Mouse (Mus musculus): Measurements from ENCODE around the gene Ccr7. TPM values are rescaled to one million over a fixed set of nuclear protein-coding genes. Genes with fewer than 3 reads are reported as not detected.
A peak's percentile ranks its signal among the peaks of the same experiment; 100 is the strongest.

The Ccr7 gene
- 0.76 and 2.0 TPM in 2 replicates for polyA plus RNA-seq (2012; rRNA removed)

DNA sequence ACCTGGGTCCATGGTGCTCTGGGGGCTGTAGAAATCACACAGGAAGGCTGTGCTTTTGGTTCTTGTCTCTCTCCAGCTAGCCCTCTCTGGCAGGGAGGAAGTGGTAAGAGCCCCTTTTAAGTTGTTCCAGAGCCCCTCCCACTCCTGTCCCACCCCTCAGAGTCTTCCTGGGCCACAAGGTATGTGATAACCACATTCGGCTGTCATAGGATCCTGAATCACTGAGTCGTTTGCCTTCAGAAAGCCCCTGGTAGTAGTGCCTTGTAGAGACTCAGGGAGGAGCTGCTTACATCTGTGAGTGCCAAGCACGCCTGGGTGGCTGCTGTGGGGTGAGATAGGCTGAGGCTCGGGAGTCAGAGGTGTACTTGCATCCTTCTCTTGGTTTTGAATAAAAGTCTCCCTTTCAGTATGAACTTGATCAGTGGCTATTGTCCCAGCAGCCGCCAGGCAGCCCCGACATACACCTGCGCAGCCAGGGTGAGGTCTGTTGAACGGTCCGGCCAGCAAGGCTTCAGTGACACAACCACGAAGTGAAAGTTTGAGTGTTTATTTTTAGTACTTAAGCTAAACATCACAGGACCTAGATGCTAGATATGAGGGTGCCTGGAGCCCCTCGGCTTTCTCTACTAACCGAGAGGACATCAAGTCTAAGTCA, at the start of gene Ccr7:
Gene Ccr7, minus strand, starts transcription at position 91 of the 655 bp plus-strand sequence.
- Histone ChIP-seq H3K27ac (ENCODE audit: control insufficient read depth, insufficient read depth, low read depth, low read length) (no peak within 1 kb of the TSS), H3K27me3 (ENCODE audit: control insufficient read depth, insufficient read depth, low read length) (no peaks in the 10 kb centered on the region), H3K36me3 (ENCODE audit: control insufficient read depth, insufficient read depth, low read length) (no peaks in the 10 kb centered on the region), H3K4me1 (ENCODE audit: control insufficient read depth, insufficient read depth, low read length) (no peaks in the 10 kb centered on the region; the same call in 1 of the 2 replicates), H3K4me3 (ENCODE audit: control insufficient read depth, low read depth, low read length) (no peak within 1 kb of the TSS)
- TF ChIP-seq POLR2A (IDR thresholded peaks at IDR 0.05; ENCODE audit: control insufficient read depth, low read depth, low read length) (no peak), CTCF (IDR thresholded peaks at IDR 0.05; ENCODE audit: control insufficient read depth, insufficient read depth, insufficient replicate concordance, low read depth, low read length) (no peak)

DNA sequence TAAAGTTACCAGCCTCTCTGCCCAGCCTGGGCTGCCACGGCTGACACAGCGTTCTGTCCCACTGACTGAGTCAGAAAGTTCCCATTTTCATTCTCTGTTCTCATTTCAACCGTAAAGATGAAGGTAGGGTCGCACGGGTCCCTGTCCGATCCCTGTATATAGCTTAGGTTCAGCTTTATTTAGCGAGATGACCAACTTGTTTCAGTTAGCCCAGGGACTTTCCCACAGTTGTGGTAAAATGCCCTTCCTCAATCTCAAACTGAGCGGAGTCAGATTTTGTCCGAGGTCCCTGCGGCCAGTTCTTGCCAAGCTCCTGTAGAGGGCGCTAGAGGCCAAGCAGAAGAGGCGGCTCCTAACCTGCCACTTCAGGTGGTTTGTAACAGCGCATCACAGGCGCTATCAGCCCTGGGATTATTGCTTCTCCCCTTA, 34.3 kb upstream of the Ccr7 start:
- no peak overlapping the region for H3K4me3 ChIP-seq (ENCODE audit: control insufficient read depth, low read depth, low read length)
- no peak overlapping the region for H3K27ac ChIP-seq (ENCODE audit: control insufficient read depth, insufficient read depth, low read depth, low read length)
- no peaks in the 10 kb centered on the region for H3K4me1 ChIP-seq (ENCODE audit: control insufficient read depth, insufficient read depth, low read length)
- TF ChIP-seq POLR2A (IDR thresholded peaks at IDR 0.05; ENCODE audit: control insufficient read depth, low read depth, low read length) (no peak), CTCF (IDR thresholded peaks at IDR 0.05; ENCODE audit: control insufficient read depth, insufficient read depth, insufficient replicate concordance, low read depth, low read length) (peak; percentile 96)
- H3K27me3 ChIP-seq (ENCODE audit: control insufficient read depth, insufficient read depth, low read length) = no peaks in the 10 kb centered on the region
- H3K36me3 ChIP-seq (ENCODE audit: control insufficient read depth, insufficient read depth, low read length) = no peaks in the 10 kb centered on the region

DNA sequence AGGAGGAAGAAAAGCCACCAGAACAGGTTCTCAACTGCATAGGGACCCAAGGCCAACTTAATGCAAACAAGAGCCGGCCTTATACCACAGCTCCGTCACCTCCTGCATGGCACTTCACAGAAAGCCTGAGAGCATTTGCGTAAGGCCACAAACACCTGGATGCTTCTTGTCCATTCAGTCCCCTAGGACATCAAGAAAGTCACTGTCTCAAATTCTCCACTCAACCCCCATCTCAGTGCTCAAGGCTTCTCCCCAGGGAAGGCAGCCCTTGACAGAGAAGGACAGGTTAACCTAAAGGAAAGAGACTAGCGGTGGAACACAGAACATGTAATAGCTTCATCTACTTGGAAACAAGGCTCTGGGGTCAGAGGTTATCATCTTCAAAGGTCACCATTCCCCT, 32.5 kb upstream of the Ccr7 start:
- Histone ChIP-seq H3K27me3 (ENCODE audit: control insufficient read depth, insufficient read depth, low read length) (no peaks in the 10 kb centered on the region), H3K4me3 (ENCODE audit: control insufficient read depth, low read depth, low read length) (no peak overlapping the region), H3K36me3 (ENCODE audit: control insufficient read depth, insufficient read depth, low read length) (no peaks in the 10 kb centered on the region), H3K27ac (ENCODE audit: control insufficient read depth, insufficient read depth, low read depth, low read length) (no peak overlapping the region), H3K4me1 (ENCODE audit: control insufficient read depth, insufficient read depth, low read length) (no peaks in the 10 kb centered on the region)
- no peak for TF ChIP-seq CTCF (IDR thresholded peaks at IDR 0.05; ENCODE audit: control insufficient read depth, insufficient read depth, insufficient replicate concordance, low read depth, low read length)
- TF ChIP-seq POLR2A (IDR thresholded peaks at IDR 0.05; ENCODE audit: control insufficient read depth, low read depth, low read length) = no peak

DNA sequence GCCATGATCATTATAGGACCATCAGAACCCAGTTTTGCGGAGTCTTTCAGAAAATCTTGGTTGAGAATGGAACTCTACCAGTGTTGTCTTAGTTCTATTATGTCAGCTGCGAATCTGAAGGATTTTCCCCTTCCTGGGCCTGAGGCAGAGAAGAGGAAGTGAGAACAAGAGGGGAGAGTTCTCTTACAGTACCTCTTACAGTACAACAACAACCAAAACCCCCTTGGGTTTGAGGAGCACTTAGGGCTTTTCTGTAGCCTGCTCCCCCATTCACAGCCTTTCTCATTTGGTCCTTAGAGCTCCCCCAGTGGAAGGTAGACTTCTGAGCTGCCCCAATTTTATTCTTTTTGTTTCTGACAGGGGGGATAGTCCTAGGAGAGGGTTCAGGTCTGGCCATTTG, 32.0 kb upstream of the Ccr7 start:
- TF ChIP-seq CTCF (IDR thresholded peaks at IDR 0.05; ENCODE audit: control insufficient read depth, insufficient read depth, insufficient replicate concordance, low read depth, low read length) (no peak), POLR2A (IDR thresholded peaks at IDR 0.05; ENCODE audit: control insufficient read depth, low read depth, low read length) (no peak)
- H3K27ac ChIP-seq (ENCODE audit: control insufficient read depth, insufficient read depth, low read depth, low read length) = no peak overlapping the region
- H3K4me3 ChIP-seq (ENCODE audit: control insufficient read depth, low read depth, low read length) = no peak overlapping the region
- no peaks in the 10 kb centered on the region for H3K27me3 ChIP-seq (ENCODE audit: control insufficient read depth, insufficient read depth, low read length)
- no peaks in the 10 kb centered on the region for H3K36me3 ChIP-seq (ENCODE audit: control insufficient read depth, insufficient read depth, low read length)
- no peaks in the 10 kb centered on the region for H3K4me1 ChIP-seq (ENCODE audit: control insufficient read depth, insufficient read depth, low read length)

DNA sequence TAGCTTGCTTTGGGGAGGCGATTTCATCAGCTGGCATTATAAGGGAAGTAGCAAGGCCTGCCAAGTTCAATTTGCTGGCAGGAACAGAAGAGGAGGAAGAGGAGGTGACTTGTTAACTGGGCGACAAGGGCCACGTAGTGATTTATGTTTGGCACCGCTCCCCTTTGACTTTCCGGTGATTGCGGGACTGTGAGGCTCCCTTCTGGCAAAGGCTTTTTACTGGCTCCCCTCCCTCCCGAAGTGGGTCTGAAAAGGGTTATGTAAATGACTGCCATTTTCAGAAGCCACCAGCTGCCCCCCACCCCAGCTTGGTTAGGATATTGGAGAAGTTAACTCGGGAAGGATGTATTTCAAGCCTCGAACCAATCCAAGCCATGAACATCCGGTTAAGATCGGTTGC, 27.7 kb upstream of the Ccr7 start:
- no peaks in the 10 kb centered on the region for H3K4me1 ChIP-seq (ENCODE audit: control insufficient read depth, insufficient read depth, low read length)
- no peaks in the 10 kb centered on the region for H3K27me3 ChIP-seq (ENCODE audit: control insufficient read depth, insufficient read depth, low read length)
- TF ChIP-seq POLR2A (IDR thresholded peaks at IDR 0.05; ENCODE audit: control insufficient read depth, low read depth, low read length) (no peak), CTCF (IDR thresholded peaks at IDR 0.05; ENCODE audit: control insufficient read depth, insufficient read depth, insufficient replicate concordance, low read depth, low read length) (no peak)

DNA sequence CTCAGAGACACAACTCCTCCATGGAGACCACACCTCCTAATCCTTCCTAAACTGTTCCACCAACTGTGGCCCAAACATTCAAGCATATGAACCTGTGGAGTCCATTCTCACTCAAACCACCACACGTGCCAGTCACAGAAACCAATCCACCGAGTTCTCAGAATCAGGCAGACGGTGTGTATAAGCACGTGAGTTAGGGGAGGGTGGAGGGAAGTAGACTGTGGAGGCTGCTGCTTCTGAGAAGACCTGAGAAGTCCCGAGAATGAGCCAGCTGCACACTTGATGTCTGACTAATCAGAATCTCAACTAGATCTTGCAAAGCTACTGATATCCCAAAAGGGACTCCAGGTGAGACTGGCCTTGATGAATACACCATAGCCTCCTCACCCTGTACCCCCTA, 25.2 kb upstream of the Ccr7 start:
- no peaks in the 10 kb centered on the region for H3K36me3 ChIP-seq (ENCODE audit: control insufficient read depth, insufficient read depth, low read length)
- no peaks in the 10 kb centered on the region for H3K4me1 ChIP-seq (ENCODE audit: control insufficient read depth, insufficient read depth, low read length)
- H3K27me3 ChIP-seq (ENCODE audit: control insufficient read depth, insufficient read depth, low read length) = no peaks in the 10 kb centered on the region
- H3K27ac ChIP-seq (ENCODE audit: control insufficient read depth, insufficient read depth, low read depth, low read length) = no peak overlapping the region
- no peak overlapping the region for H3K4me3 ChIP-seq (ENCODE audit: control insufficient read depth, low read depth, low read length)
- TF ChIP-seq CTCF (IDR thresholded peaks at IDR 0.05; ENCODE audit: control insufficient read depth, insufficient read depth, insufficient replicate concordance, low read depth, low read length) = no peak
- no peak for TF ChIP-seq POLR2A (IDR thresholded peaks at IDR 0.05; ENCODE audit: control insufficient read depth, low read depth, low read length)

More for the DNA sequence above, 27.7 kb upstream of the Ccr7 start:
- Histone ChIP-seq H3K36me3 (ENCODE audit: control insufficient read depth, insufficient read depth, low read length) (no peaks in the 10 kb centered on the region), H3K27ac (ENCODE audit: control insufficient read depth, insufficient read depth, low read depth, low read length) (no peak overlapping the region), H3K4me3 (ENCODE audit: control insufficient read depth, low read depth, low read length) (no peak overlapping the region)

DNA sequence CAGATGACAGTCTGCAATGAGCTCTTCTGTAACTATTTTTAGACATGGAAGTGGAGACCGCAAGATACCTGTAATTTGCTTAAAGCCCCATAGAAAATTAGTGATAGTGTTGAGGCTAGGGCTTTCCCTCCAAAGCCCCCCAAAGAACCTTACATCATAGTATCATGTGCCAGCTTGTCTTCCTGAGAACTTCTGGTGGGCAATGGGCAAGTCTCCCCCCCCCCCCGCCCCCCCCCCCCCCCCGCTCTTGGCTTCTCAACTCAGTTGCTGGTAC, 23.0 kb upstream of the Ccr7 start:
- Histone ChIP-seq H3K4me3 (ENCODE audit: control insufficient read depth, low read depth, low read length) (no peak overlapping the region), H3K27me3 (ENCODE audit: control insufficient read depth, insufficient read depth, low read length) (no peaks in the 10 kb centered on the region), H3K36me3 (ENCODE audit: control insufficient read depth, insufficient read depth, low read length) (no peaks in the 10 kb centered on the region), H3K4me1 (ENCODE audit: control insufficient read depth, insufficient read depth, low read length) (no peaks in the 10 kb centered on the region), H3K27ac (ENCODE audit: control insufficient read depth, insufficient read depth, low read depth, low read length) (no peak overlapping the region)
- TF ChIP-seq POLR2A (IDR thresholded peaks at IDR 0.05; ENCODE audit: control insufficient read depth, low read depth, low read length) = no peak
- TF ChIP-seq CTCF (IDR thresholded peaks at IDR 0.05; ENCODE audit: control insufficient read depth, insufficient read depth, insufficient replicate concordance, low read depth, low read length) = no peak
